Mouse (Mus musculus) forebrain, postnatal 0 days (tissue): ENCODE data around the gene Bspry. TPM values are rescaled to one million over a fixed set of nuclear protein-coding genes. Genes with fewer than 3 reads are reported as not detected.

ENCODE experiments used
- ATAC-seq: fragments of 200-750 bp; cut with Nextera tagmentation; 2 replicates; pipeline ENCODE4 v1.8.0; 2017; ENCODE audit warnings: mild to moderate bottlenecking, moderate library complexity
- DNase-seq: peaks from one replicate; pipeline ENCODE4 v3.0.0-alpha.2; 2015
- H3K27ac ChIP-seq: fragments of 300-500 bp; sonication (generic); 2 replicates; pipeline ENCODE4 v1.5.1; 2014; ENCODE audit warnings: low read depth, mild to moderate bottlenecking, antibody characterized with exemption, low read length, moderate library complexity, mixed read lengths
- H3K27me3 ChIP-seq: fragments of 300-500 bp; sonication (generic); 2 replicates; pipeline ENCODE4 v1.6.1; 2014; ENCODE audit warnings: mild to moderate bottlenecking, low read length, mixed read lengths; ENCODE audit not compliant: insufficient read depth
- H3K36me3 ChIP-seq: fragments of 300-500 bp; sonication (generic); 2 replicates; pipeline ENCODE4 v1.6.1; 2014; ENCODE audit warnings: mild to moderate bottlenecking, moderate library complexity; ENCODE audit not compliant: insufficient read depth
- H3K4me1 ChIP-seq: fragments of 300-500 bp; sonication (generic); 2 replicates; pipeline ENCODE4 v1.6.1; 2014; ENCODE audit warnings: antibody characterized with exemption; ENCODE audit not compliant: insufficient read depth
- H3K4me2 ChIP-seq: fragments of 300-500 bp; sonication (generic); 2 replicates; pipeline ENCODE4 v1.6.1; 2014; ENCODE audit warnings: low read depth, mild to moderate bottlenecking, moderate library complexity
- H3K4me3 ChIP-seq: fragments of 300-500 bp; sonication (generic); 2 replicates; pipeline ENCODE4 v1.5.1; 2014; ENCODE audit warnings: low read depth, low read length, mixed read lengths
- H3K9ac ChIP-seq: fragments of 300-500 bp; sonication (generic); 2 replicates; pipeline ENCODE4 v1.6.1; 2014; ENCODE audit warnings: mild to moderate bottlenecking
- H3K9me3 ChIP-seq: fragments of 300-500 bp; sonication (generic); 2 replicates; pipeline ENCODE4 v1.6.1; 2016; ENCODE audit warnings: low read length
- CTCF ChIP-seq: sonication (generic); IDR thresholded peaks from 2 replicates; pipeline ENCODE4 v1.5.1; 2016; ENCODE audit warnings: antibody characterized with exemption, control low read depth, low read depth
- WGBS: fragments of 180-500 bp; shearing (Covaris S2); extraction: QIAGEN DNeasy Blood & Tissue Kit; methylation state at CpG from one replicate; pipeline ENCODE4 v1.1.7; 2014; 5-methylcytosine and 5-hydroxymethylcytosine counted together
- polyA plus RNA-seq: library from polyadenylated mRNA; unstranded; fragments of >200 nt; fragmentation: Nextera tagmentation; extraction: Ambion mirVana; gene quantifications from 2 replicates; pipeline ENCODE4 v1.2.1, GENCODE M21; 2015
- total RNA-seq: library from RNA; depleted of rRNA; stranded (reverse); fragments of >200 nt; gene quantifications from 2 replicates; pipeline ENCODE4 v1.2.3, GENCODE M21; 2014

Bspry gene
- total and polyA plus RNA-seq, 2 experiments from 2014 or later: 0.51 to 0.86 TPM

DNA sequence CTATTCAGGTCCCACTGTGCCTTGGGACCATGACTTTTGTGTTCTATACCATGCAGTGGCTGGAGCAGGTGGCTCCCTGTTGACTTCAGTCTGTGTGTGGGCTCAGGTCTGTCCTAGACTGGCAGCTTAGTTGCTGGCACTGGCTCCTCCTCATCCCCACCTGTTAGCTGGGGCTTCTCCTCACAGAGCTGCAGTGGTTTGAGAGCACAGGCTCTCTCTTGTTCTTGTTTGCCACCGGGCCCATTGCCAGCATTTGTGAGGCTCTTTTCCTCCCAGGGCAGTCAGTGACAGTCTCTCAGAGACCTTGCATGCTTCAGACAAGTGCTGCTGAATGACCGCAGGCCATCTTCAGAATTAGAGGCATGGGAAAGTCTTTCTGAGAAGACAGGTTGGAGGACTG is 12.8 kb downstream of the Bspry start:
- DNase-seq (no peak), ATAC-seq (0 out of 2 replicates have a peak, but pooled peaks have one; percentile 18)
- H3K9me3 ChIP-seq: no peaks in the 10 kb centered on the region
- no peak overlapping the region for H3K4me2 ChIP-seq
- no peaks in the 10 kb centered on the region for H3K4me1 ChIP-seq
- no peak overlapping the region for H3K27ac ChIP-seq
- no peak for TF ChIP-seq CTCF
- no peaks in the 10 kb centered on the region for H3K27me3 ChIP-seq
- H3K9ac ChIP-seq: no peak overlapping the region
- no peak overlapping the region for H3K4me3 ChIP-seq
- WGBS: 80% methylated on average over 2 of the region's 2 CpGs
- no peaks in the 10 kb centered on the region for H3K36me3 ChIP-seq

DNA sequence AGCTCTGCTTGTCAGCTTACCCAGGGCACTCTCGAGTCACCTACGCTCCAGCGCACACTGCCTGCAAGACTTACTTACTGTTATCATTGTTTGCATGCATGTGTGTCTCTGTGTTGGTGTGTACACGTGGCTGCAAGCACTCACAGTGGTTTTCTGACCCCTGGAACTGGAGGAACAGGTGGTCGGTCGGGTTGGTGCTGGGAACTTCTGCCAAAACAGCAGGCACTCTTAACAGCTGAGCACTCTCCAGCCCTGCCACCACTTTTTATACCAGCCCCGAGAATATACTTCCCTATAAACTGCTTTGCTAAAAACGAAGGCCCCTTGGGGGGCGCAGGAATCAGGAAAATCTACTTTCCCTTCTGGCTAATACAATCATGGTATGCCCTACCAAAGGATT is 14.4 kb downstream of the Bspry start:
- 70% methylated on average over 9 of the region's 9 CpGs for WGBS
- ATAC-seq: no peak
- no peak for TF ChIP-seq CTCF

DNA sequence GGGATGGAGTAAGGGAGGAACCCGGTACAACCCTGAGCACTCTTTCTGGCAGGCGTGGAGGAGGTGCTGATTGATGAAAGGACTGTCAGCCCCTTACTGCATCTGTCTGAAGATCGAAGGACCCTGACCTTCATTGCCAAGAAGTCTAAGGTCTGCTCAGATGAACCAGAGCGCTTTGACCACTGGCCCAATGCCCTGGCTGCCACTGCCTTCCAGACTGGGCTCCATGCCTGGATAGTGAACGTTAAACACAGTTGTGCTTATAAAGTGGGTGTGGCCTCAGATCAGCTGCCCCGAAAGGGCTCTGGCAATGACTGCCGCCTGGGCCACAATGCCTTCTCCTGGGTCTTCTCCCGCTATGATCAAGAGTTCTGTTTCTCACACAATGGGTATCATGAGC is 16.1 kb downstream of the Bspry start:
- H3K27ac ChIP-seq: no peak overlapping the region
- H3K9ac ChIP-seq: no peak overlapping the region
- H3K4me1 ChIP-seq: no peaks in the 10 kb centered on the region
- DNase-seq (no peak), ATAC-seq (no peak)
- H3K36me3 ChIP-seq: peaks cover 12% of the 10 kb centered on the region
- no peak for TF ChIP-seq CTCF
- no peak overlapping the region for H3K4me2 ChIP-seq
- no peak overlapping the region for H3K4me3 ChIP-seq
- H3K9me3 ChIP-seq: no peaks in the 10 kb centered on the region
- 73% methylated on average over 8 of the region's 8 CpGs for WGBS
- no peaks in the 10 kb centered on the region for H3K27me3 ChIP-seq

More for the DNA sequence above, 14.4 kb downstream of the Bspry start:
- no peak overlapping the region for H3K9ac ChIP-seq
- no peak overlapping the region for H3K4me3 ChIP-seq
- no peak overlapping the region for H3K27ac ChIP-seq
- H3K4me1 ChIP-seq: no peaks in the 10 kb centered on the region
- H3K27me3 ChIP-seq: no peaks in the 10 kb centered on the region
- H3K4me2 ChIP-seq: no peak overlapping the region
- H3K36me3 ChIP-seq: peaks cover 8% of the 10 kb centered on the region; the same call in 1 of the 2 replicates
- H3K9me3 ChIP-seq: no peaks in the 10 kb centered on the region
- no peak for DNase-seq

DNA sequence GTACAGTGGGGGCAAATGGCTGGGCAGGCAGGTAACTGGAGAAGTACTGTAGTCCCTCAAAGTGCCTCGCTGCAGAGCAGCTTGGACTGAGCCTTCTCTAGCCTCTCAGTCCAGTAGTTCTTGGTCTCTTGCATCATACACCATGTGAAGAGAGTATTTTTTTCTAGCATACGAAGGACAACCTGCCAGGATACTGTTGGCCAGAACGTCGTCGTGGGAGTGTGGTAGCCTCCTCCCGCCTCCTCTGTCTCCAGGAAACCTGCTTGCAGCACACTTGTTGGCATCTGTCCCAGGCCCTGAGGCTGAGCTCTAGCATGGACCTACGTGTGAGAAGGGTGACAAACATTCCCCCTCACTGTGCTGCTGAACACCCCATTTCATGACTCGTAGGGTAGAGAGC is 17.0 kb downstream of the Bspry start:
- H3K9me3 ChIP-seq: no peaks in the 10 kb centered on the region
- H3K36me3 ChIP-seq: peaks cover 12% of the 10 kb centered on the region
- DNase-seq: no peak
- H3K27ac ChIP-seq: no peak overlapping the region
- WGBS: 46% methylated on average over 8 of the region's 8 CpGs
- peaks cover 5% of the 10 kb centered on the region; the same call in 1 of the 2 replicates for H3K4me1 ChIP-seq
- TF ChIP-seq CTCF: no peak
- H3K27me3 ChIP-seq: no peaks in the 10 kb centered on the region
- ATAC-seq: 0 out of 2 replicates have a peak, but pooled peaks have one; percentile 28
- H3K4me3 ChIP-seq: no peak overlapping the region
- H3K9ac ChIP-seq: no peak overlapping the region
- H3K4me2 ChIP-seq: no peak overlapping the region

DNA sequence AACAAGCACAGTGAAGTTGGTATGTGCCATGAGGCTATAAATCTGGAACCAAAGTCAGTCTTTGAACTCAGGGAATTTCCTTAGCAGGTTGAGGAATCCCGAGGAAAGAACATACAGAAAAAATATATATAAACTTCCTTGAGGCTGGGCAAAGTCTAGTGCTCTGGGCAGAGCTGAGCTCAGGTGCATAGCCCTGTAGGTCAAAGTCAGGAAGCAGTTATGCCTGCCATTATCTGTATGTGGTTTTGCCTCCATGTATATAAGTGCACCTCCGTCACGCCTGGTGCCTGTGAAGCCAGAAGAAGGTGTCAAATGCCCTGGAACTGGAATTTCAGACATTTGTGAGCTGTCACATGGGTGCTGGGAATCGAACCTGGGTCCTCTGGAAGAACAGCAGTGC is 20.9 kb downstream of the Bspry start:
- no peaks in the 10 kb centered on the region for H3K9me3 ChIP-seq
- peaks cover 5% of the 10 kb centered on the region; the same call in 1 of the 2 replicates for H3K4me1 ChIP-seq
- TF ChIP-seq CTCF: no peak
- no peak overlapping the region for H3K4me3 ChIP-seq
- no peak overlapping the region for H3K9ac ChIP-seq
- DNase-seq (no peak), ATAC-seq (no peak)
- no peaks in the 10 kb centered on the region for H3K27me3 ChIP-seq
- H3K27ac ChIP-seq: no peak overlapping the region
- peaks cover 12% of the 10 kb centered on the region for H3K36me3 ChIP-seq
- H3K4me2 ChIP-seq: no peak overlapping the region
- WGBS: 90% methylated on average over 4 of the region's 4 CpGs

DNA sequence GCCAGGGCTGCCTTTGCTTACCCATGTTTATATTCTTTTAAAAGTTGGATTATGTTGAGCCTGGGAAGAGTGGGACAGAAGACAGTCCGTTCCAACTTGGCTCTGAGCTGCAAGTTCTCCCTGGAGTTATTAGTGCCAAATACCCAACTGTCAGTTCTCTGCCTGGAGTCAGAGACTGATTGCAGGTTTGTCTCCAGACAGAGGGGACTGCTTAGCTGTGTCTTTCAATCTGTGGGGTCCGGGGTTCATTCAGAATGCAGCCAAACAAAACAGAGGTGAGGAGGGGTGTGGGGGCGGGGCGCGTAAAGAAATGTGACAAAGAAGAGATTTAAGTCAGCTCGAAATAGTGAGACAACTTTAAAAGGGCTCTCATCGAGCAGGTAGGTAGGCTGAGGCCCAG is 21.7 kb downstream of the Bspry start:
- H3K4me2 ChIP-seq: peak overlapping the region; percentile 76
- peaks cover 5% of the 10 kb centered on the region; the same call in 1 of the 2 replicates for H3K4me1 ChIP-seq
- H3K27me3 ChIP-seq: no peaks in the 10 kb centered on the region
- TF ChIP-seq CTCF: no peak
- ATAC-seq (peak; percentile 16; the same call in 1 of the 2 replicates), DNase-seq (no peak)
- under 1% methylated on average over 7 of the region's 7 CpGs for WGBS
- H3K9me3 ChIP-seq: no peaks in the 10 kb centered on the region
- peak overlapping the region; percentile 85 for H3K4me3 ChIP-seq
- H3K9ac ChIP-seq: peak overlapping the region; percentile 80
- peaks cover 12% of the 10 kb centered on the region for H3K36me3 ChIP-seq
- no peak overlapping the region for H3K27ac ChIP-seq

DNA sequence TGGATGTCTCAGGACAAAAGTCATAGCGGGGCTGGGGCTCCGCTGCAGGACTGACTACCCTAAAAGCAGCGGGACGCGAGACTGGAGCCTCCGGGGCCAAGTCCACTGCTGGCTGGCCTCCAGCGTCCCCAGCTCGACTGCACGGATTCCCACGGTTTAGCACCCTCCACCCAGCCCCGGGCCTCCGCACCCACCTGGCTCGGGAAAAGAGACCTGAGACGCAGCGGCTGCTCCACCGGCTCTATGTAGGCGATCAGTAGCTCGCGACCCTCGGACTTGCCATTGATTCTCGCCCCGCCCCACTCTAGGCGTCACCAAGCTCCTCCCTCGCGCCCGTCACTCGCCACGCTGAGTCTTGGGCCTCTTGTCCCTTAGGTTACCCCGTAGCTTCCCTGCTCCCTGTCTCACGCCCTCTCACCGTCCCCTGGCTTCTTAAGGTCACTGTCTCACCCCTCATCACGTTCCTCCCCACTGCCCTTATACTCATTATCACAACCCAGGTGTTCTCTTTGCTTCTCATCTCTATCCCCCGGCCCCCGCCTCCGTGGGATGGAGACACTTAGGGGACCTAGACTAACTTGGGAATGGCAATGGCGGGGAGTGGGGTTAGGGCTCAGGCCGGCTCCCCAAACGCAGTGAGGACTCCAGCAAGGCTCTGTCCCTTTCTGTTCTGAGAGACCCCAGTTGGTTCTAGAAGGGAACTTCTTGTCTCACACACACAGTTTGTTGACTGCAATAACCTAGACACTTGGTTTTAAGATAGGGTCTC is 22.3 kb downstream of the Bspry start:
- 2% methylated on average over 38 of the region's 38 CpGs for WGBS
- peak overlapping the region; percentile 40; the same call in 1 of the 2 replicates for H3K27ac ChIP-seq
- DNase-seq (peak; percentile 87), ATAC-seq (peak; percentile 97)
- H3K36me3 ChIP-seq: peaks cover 12% of the 10 kb centered on the region
- peak overlapping the region; percentile 76 for H3K4me2 ChIP-seq
- no peak for TF ChIP-seq CTCF
- H3K9ac ChIP-seq: peak overlapping the region; percentile 80
- no peaks in the 10 kb centered on the region for H3K9me3 ChIP-seq
- H3K27me3 ChIP-seq: no peaks in the 10 kb centered on the region
- peaks cover 5% of the 10 kb centered on the region; the same call in 1 of the 2 replicates for H3K4me1 ChIP-seq
- H3K4me3 ChIP-seq: peak overlapping the region; percentile 85
